Mouse (Mus musculus): ENCODE measurements around the gene Phldb1.

The Phldb1 gene

GRCm38 (mm10) chr9:44726431-44727146, 8.4 kb downstream of the Phldb1 start:
- DNase-seq (ENCODE audit: low spot score) = no peak

- no peak for DNase-seq (ENCODE audit: low spot score)
These were observed 10.3 kb downstream of the Phldb1 start for GRCm38 (mm10) chr9:44724665-44725064.

- no peak for DNase-seq (ENCODE audit: low spot score)
These were observed 10.8 kb downstream of the Phldb1 start for GRCm38 (mm10) chr9:44724223-44724622.

- no peak for DNase-seq (ENCODE audit: low spot score)
These were observed 11.4 kb downstream of the Phldb1 start for GRCm38 (mm10) chr9:44723521-44724041.

GRCm38 (mm10) chr9:44723008-44723407, 12.0 kb downstream of the Phldb1 start:
- DNase-seq (ENCODE audit: low spot score) = no peak

- no peak for DNase-seq (ENCODE audit: low spot score)
These were observed 12.4 kb downstream of the Phldb1 start for GRCm38 (mm10) chr9:44722575-44722974.

GRCm38 (mm10) chr9:44721877-44722186, 13.2 kb downstream of the Phldb1 start:
- no peak for DNase-seq (ENCODE audit: low spot score)

- DNase-seq (ENCODE audit: low spot score) = peak; percentile 67
These were observed 13.7 kb downstream of the Phldb1 start for GRCm38 (mm10) chr9:44721154-44721876.

GRCm38 (mm10) chr9:44720358-44721153, 14.4 kb downstream of the Phldb1 start:
- no peak for DNase-seq (ENCODE audit: low spot score)

GRCm38 (mm10) chr9:44719632-44720357, 15.2 kb downstream of the Phldb1 start:
- DNase-seq (ENCODE audit: low spot score) = no peak

- DNase-seq (ENCODE audit: low spot score) = no peak
These were observed 15.9 kb downstream of the Phldb1 start for GRCm38 (mm10) chr9:44718937-44719631.

GRCm38 (mm10) chr9:44717822-44718242, 17.2 kb downstream of the Phldb1 start:
- no peak for DNase-seq (ENCODE audit: low spot score)

GRCm38 (mm10) chr9:44716997-44717821, 17.8 kb downstream of the Phldb1 start:
- no peak for DNase-seq (ENCODE audit: low spot score)

- no peak for DNase-seq (ENCODE audit: low spot score)
These were observed 19.2 kb downstream of the Phldb1 start for GRCm38 (mm10) chr9:44715705-44716362.

- no peak for DNase-seq (ENCODE audit: low spot score)
These were observed 19.9 kb downstream of the Phldb1 start for GRCm38 (mm10) chr9:44715109-44715508.

GRCm38 (mm10) chr9:44713574-44713973, 21.4 kb downstream of the Phldb1 start:
- DNase-seq (ENCODE audit: low spot score) = no peak

GRCm38 (mm10) chr9:44713080-44713479, 21.9 kb downstream of the Phldb1 start:
- DNase-seq (ENCODE audit: low spot score) = no peak

GRCm38 (mm10) chr9:44711602-44712001, 23.4 kb downstream of the Phldb1 start:
- no peak for DNase-seq (ENCODE audit: low spot score)

- DNase-seq (ENCODE audit: low spot score) = no peak
These were observed 24.8 kb downstream of the Phldb1 start for GRCm38 (mm10) chr9:44710213-44710612.

- DNase-seq (ENCODE audit: low spot score) = no peak
These were observed 25.4 kb downstream of the Phldb1 start for GRCm38 (mm10) chr9:44709600-44709999.
